In genomic region chr14:55589771-55590448, GRCm38 (mm10) we compare ENCODE assay signal across 7 mouse cellular contexts. TPM values are rescaled to one million over a fixed set of nuclear protein-coding genes. Genes with fewer than 3 reads are reported as not detected.
DNase-seq lines count a peak whose midpoint lies in the region; ATAC-seq and TF ChIP-seq lines count a peak whose summit lies in the region.

No protein-coding gene starts in this region.

- WGBS in spleen, adult 2 months = 51% methylated on average over 11 of the region's 11 CpGs
- WGBS in limb, embryonic 14.5 days = 83% methylated on average over 11 of the region's 11 CpGs

- TF ChIP-seq POLR2A in spleen, adult 2 months (IDR thresholded peaks at IDR 0.05; ENCODE audit: low read depth, low read length) = no peak
- no peak for TF ChIP-seq POLR2A in limb, embryonic 14.5 days (IDR thresholded peaks at IDR 0.05; ENCODE audit: borderline replicate concordance, extremely low read depth, insufficient read depth, insufficient read length)

- DNase-seq in spleen, adult 2 months (ENCODE audit: low read depth in 1 of 2, low spot score in 2 of 2) = no peak
- DNase-seq in spleen, postnatal 14 days (ENCODE audit: low spot score in 2 of 2) = no peak
- DNase-seq in fat pad, adult 2 months (ENCODE audit: extremely low read depth, low read depth, low spot score) = peak; percentile 66
- no peak for DNase-seq in limb, embryonic 14.5 days (ENCODE audit: low spot score)
- no peak for DNase-seq in embryo, embryonic 11 days
- DNase-seq in spleen, adult 18-20 months = no peak
- DNase-seq in gastrocnemius, postnatal 4 days (ENCODE audit: low spot score in 2 of 2) = no peak

- peak overlapping the region; percentile 85 for H3K4me2 ChIP-seq in limb, embryonic 14.5 days (replicated peaks; ENCODE audit: low read depth, low read length, severe bottlenecking)

- H3K36me3 ChIP-seq in spleen, adult 2 months (ENCODE audit: control insufficient read depth, insufficient read depth, low read length) = peaks cover 18% of the 10 kb centered on the region
- H3K36me3 ChIP-seq in limb, embryonic 14.5 days (ENCODE audit: control insufficient read depth, insufficient read depth, low read length) = peaks cover 34% of the 10 kb centered on the region

- ATAC-seq in limb, embryonic 14.5 days (ENCODE audit: low FRiP score, low read depth) = no peak

- H3K27ac ChIP-seq in spleen, adult 2 months (ENCODE audit: insufficient read depth, low read length) = peak overlapping the region; percentile 85
- H3K27ac ChIP-seq in limb, embryonic 14.5 days (replicated peaks; ENCODE audit: low read depth, low read length) = peak overlapping the region; percentile 76; the same call in 1 of the 2 replicates

- H3K9ac ChIP-seq in limb, embryonic 14.5 days (ENCODE audit: low read depth, low read length, severe bottlenecking) = peak overlapping the region; percentile 57

- peaks cover 10% of the 10 kb centered on the region; the same call in 1 of the 2 replicates for H3K4me1 ChIP-seq in spleen, adult 2 months (ENCODE audit: control insufficient read depth, insufficient read depth, insufficient read length)
- H3K4me1 ChIP-seq in limb, embryonic 14.5 days (ENCODE audit: control insufficient read depth, insufficient read depth, low read length) = peaks cover 15% of the 10 kb centered on the region

- no peaks in the 10 kb centered on the region for H3K27me3 ChIP-seq in spleen, adult 2 months (ENCODE audit: control insufficient read depth, insufficient read depth, low read length)
- H3K27me3 ChIP-seq in limb, embryonic 14.5 days (ENCODE audit: control insufficient read depth, insufficient read depth, low read length) = no peaks in the 10 kb centered on the region

- no peaks in the 10 kb centered on the region for H3K9me3 ChIP-seq in limb, embryonic 14.5 days (ENCODE audit: control insufficient read depth, low read length)

- peak overlapping the region; percentile 83 for H3K4me3 ChIP-seq in spleen, adult 2 months (ENCODE audit: extremely low read depth, insufficient read depth, insufficient read length)
- H3K4me3 ChIP-seq in limb, embryonic 14.5 days (replicated peaks; ENCODE audit: low read length) = peak overlapping the region; percentile 91

- TF ChIP-seq CTCF in spleen, adult 2 months (IDR thresholded peaks at IDR 0.05; ENCODE audit: extremely low read depth, insufficient read depth, insufficient read length, insufficient replicate concordance) = no peak

RNA-seq across cellular contexts. Expression of gene Psme2, which starts 1.0 kb away (rescaled TPM):
- 60.4 and 67.7 TPM in 2 replicates for polyA plus RNA-seq in spleen, adult 2 months (2012; rRNA removed)
- 75.8 and 78.5 TPM in 2 replicates for polyA plus RNA-seq in limb, embryonic 14.5 days (2012; rRNA removed)
- 239 and 245 TPM in 2 replicates for polyA plus RNA-seq in limb, embryonic 14.5 days (2014; fragmentation: Nextera tagmentation; extraction: Ambion mirVana)
- total RNA-seq in gastrocnemius, postnatal 4 days (2021) = 100 to 1,000 TPM; 124 to 153 TPM

RNA-seq across cellular contexts. Expression of gene Rnf31, which starts 1.6 kb away (rescaled TPM):
- 52.5 and 63.2 TPM in 2 replicates for polyA plus RNA-seq in spleen, adult 2 months (2012; rRNA removed)
- 23.0 and 34.1 TPM in 2 replicates for polyA plus RNA-seq in limb, embryonic 14.5 days (2012; rRNA removed)
- polyA plus RNA-seq in limb, embryonic 14.5 days (2014; fragmentation: Nextera tagmentation; extraction: Ambion mirVana) = 13.1 and 18.1 TPM in 2 replicates
- total RNA-seq in gastrocnemius, postnatal 4 days (2021) = 10 to 100 TPM; 21.2 to 22.4 TPM

RNA-seq across cellular contexts. Expression of gene Emc9, which starts 4.8 kb away (rescaled TPM):
- 14.5 and 15.0 TPM in 2 replicates for polyA plus RNA-seq in spleen, adult 2 months (2012; rRNA removed)
- polyA plus RNA-seq in limb, embryonic 14.5 days (2012; rRNA removed) = 6.6 and 6.9 TPM in 2 replicates
- polyA plus RNA-seq in limb, embryonic 14.5 days (2014; fragmentation: Nextera tagmentation; extraction: Ambion mirVana) = 6.5 and 7.0 TPM in 2 replicates
- total RNA-seq in gastrocnemius, postnatal 4 days (2021) = 10 to 100 TPM; 49.1 to 53.6 TPM

RNA-seq across cellular contexts. Expression of gene Psme1, which starts 12.0 kb away (rescaled TPM):
- 101 and 118 TPM in 2 replicates for polyA plus RNA-seq in spleen, adult 2 months (2012; rRNA removed)
- 66.8 and 77.6 TPM in 2 replicates for polyA plus RNA-seq in limb, embryonic 14.5 days (2012; rRNA removed)
- polyA plus RNA-seq in limb, embryonic 14.5 days (2014; fragmentation: Nextera tagmentation; extraction: Ambion mirVana) = 147 and 154 TPM in 2 replicates
- 10 to 100 TPM; 82.0 to 88.4 TPM for total RNA-seq in gastrocnemius, postnatal 4 days (2021)

RNA-seq across cellular contexts. Expression of gene Irf9, which starts 13.5 kb away (rescaled TPM):
- 101 and 154 TPM in 2 replicates for polyA plus RNA-seq in spleen, adult 2 months (2012; rRNA removed)
- 21.0 and 26.4 TPM in 2 replicates for polyA plus RNA-seq in limb, embryonic 14.5 days (2012; rRNA removed)
- polyA plus RNA-seq in limb, embryonic 14.5 days (2014; fragmentation: Nextera tagmentation; extraction: Ambion mirVana) = 9.8 and 11.3 TPM in 2 replicates
- total RNA-seq in gastrocnemius, postnatal 4 days (2021) = 1 to 10 TPM; 7.0 to 9.0 TPM
